Mouse (Mus musculus) liver, adult 2 months (tissue): ENCODE measurements at regions not wholly inside any gene's neighbourhood (a gene's known extent, or its start where the extent isn't known, plus 50 kb on each side); places are given as distances from the start of the nearest gene placed in this dataset.
"Not testable (repeated sequence)": the region's sequence is repeated elsewhere in the genome, so short reads cannot be mapped to it uniquely, and the experiment has no call there.

ENCODE experiments used
- DNase-seq: peaks from one replicate; pipeline ENCODE4 v3.0.0-alpha.2; 2011; ENCODE audit warnings: low read depth, low spot score; ENCODE audit errors: extremely low read depth
- H3K27ac ChIP-seq: fragments of 200-500 bp; replicated peaks from 2 replicates; pipeline ENCODE4 v1.5.1; 2012; ENCODE audit warnings: low read depth, mild to moderate bottlenecking, control low read depth, inconsistent platforms, low read length; ENCODE audit not compliant: insufficient read depth
- H3K27me3 ChIP-seq: fragments of 200-500 bp; 2 replicates; pipeline ENCODE4 v1.6.1; 2012; ENCODE audit warnings: mild to moderate bottlenecking, moderate library complexity, low read length, inconsistent platforms; ENCODE audit not compliant: control insufficient read depth, insufficient read depth
- H3K36me3 ChIP-seq: fragments of 200-500 bp; 2 replicates; pipeline ENCODE4 v1.6.1; 2012; ENCODE audit warnings: low read length, inconsistent platforms; ENCODE audit not compliant: control insufficient read depth, insufficient read depth
- H3K4me1 ChIP-seq: fragments of 200-500 bp; 2 replicates; pipeline ENCODE4 v1.6.1; 2011; ENCODE audit warnings: low read length; ENCODE audit not compliant: control insufficient read depth, insufficient read depth
- H3K4me3 ChIP-seq: fragments of 200-500 bp; 2 replicates; pipeline ENCODE4 v1.5.1; 2011; ENCODE audit warnings: low read depth, mild to moderate bottlenecking, control low read depth, low read length, moderate library complexity; ENCODE audit not compliant: insufficient read depth
- H3K79me2 ChIP-seq: fragments of 200-500 bp; 2 replicates; pipeline ENCODE4 v1.6.1; 2012; ENCODE audit warnings: inconsistent platforms, mild to moderate bottlenecking, low read length, moderate library complexity; ENCODE audit not compliant: control insufficient read depth, insufficient read depth
- H3K9ac ChIP-seq: fragments of 200-500 bp; 2 replicates; pipeline ENCODE4 v1.6.1; 2012; ENCODE audit warnings: low read depth, mild to moderate bottlenecking, control low read depth, inconsistent platforms, low read length
- CTCF ChIP-seq: fragments of 200-500 bp; IDR thresholded peaks from 2 replicates; pipeline ENCODE4 v1.5.1; 2011; ENCODE audit warnings: low read depth, low read length, control low read depth
- POLR2A ChIP-seq: fragments of 200-500 bp; IDR thresholded peaks from 2 replicates; pipeline ENCODE4 v1.6.1; 2011; ENCODE audit warnings: low read length, control low read depth; ENCODE audit not compliant: insufficient read depth; ENCODE audit errors: extremely low read depth
- WGBS: fragments of 180-500 bp; shearing (Covaris S2); methylation state at CpG from one replicate; pipeline ENCODE4 v1.1.7; 2018; 5-methylcytosine and 5-hydroxymethylcytosine counted together

DNA sequence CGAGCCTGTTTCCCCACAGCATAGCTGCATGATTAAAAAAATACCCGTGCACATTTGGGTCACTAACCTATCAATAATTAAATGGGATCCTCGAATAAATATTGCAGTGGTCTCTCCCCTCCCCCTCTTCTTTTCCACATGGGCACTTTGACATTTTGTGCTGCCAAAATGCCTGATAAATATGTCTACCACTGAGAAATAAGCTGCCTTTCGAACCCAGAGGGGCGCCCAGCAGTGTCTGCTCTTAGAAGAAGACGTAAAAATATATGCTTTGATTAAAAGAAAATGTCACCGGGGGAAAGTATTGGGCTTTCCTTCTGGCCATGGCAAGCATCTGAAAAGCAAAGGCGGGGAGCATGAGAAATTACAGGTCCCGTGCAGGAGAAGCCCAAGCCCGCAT is 152.6 kb upstream of the Frmd4a start:
- Histone ChIP-seq H3K27me3 (no peaks in the 10 kb centered on the region), H3K79me2 (no peaks in the 10 kb centered on the region), H3K9ac (no peak overlapping the region), H3K4me3 (no peak overlapping the region), H3K4me1 (no peaks in the 10 kb centered on the region), H3K27ac (no peak overlapping the region), H3K36me3 (no peaks in the 10 kb centered on the region)
- no peak for DNase-seq
- WGBS: 87% methylated on average over 10 of the region's 10 CpGs
- no peak for TF ChIP-seq POLR2A
- no peak for TF ChIP-seq CTCF

DNA sequence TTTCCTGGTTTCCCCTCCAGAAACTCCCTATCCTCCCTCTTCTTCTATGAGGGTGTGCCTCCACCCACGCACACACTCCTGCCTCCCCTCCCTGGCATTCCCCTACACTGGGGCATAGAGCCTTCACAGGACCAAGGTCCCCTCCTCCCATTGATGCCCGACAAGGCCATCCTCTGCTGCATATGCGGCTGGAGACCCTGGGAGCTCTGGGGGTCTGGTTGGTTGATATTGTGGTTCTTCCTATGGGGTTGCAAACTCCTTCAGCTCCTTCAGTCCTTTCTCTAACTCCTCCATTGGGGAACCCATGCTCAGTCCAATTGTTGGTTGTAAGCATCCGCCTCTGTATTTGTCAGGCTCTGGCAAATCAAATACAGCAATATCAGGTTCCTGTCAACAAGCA is 150.8 kb upstream of the Frmd4a start:
- H3K27ac ChIP-seq, H3K9ac ChIP-seq, H3K79me2 ChIP-seq, H3K4me3 ChIP-seq, H3K36me3 ChIP-seq, DNase-seq, H3K4me1 ChIP-seq, H3K27me3 ChIP-seq: not testable (repeated sequence)
- 82% methylated on average over 4 of the region's 4 CpGs for WGBS

GRCm38 (mm10) chr2:3869701-3870100 is 147.8 kb upstream of the Frmd4a start:
- no peak overlapping the region for H3K27ac ChIP-seq
- H3K36me3 ChIP-seq: no peaks in the 10 kb centered on the region
- H3K27me3 ChIP-seq: no peaks in the 10 kb centered on the region
- 86% methylated on average over 1 of the region's 1 CpGs for WGBS
- no peak for TF ChIP-seq CTCF
- no peak for TF ChIP-seq POLR2A
- no peak overlapping the region for H3K4me3 ChIP-seq
- no peaks in the 10 kb centered on the region for H3K79me2 ChIP-seq
- H3K9ac ChIP-seq: no peak overlapping the region
- DNase-seq: no peak
- H3K4me1 ChIP-seq: no peaks in the 10 kb centered on the region

DNA sequence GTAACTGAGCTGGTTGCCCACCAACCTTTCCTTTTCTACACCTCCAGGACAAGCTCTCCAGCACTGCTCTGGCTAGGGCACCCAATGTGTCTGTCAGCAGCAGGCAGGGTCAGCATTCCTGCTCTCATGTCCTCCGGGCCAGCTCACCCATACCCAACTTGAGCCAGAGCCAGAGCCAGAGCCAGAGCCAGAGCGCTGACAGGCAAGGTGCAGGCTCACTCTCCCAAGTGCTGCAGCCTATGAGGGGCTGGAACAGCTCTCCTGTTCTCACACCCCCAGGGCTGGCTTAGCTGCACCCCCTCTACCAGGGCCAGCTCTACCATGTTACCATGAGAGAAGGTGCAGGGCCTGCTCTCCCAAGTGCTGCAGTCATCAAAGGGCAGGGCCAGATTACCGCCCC is 145.8 kb upstream of the Frmd4a start:
- Histone ChIP-seq H3K9ac (no peak overlapping the region), H3K4me3 (no peak overlapping the region), H3K4me1 (no peaks in the 10 kb centered on the region), H3K36me3 (no peaks in the 10 kb centered on the region), H3K79me2 (no peaks in the 10 kb centered on the region), H3K27ac (no peak overlapping the region), H3K27me3 (no peaks in the 10 kb centered on the region)
- 84% methylated on average over 3 of the region's 3 CpGs for WGBS
- no peak for DNase-seq
- TF ChIP-seq POLR2A (no peak), CTCF (no peak)

- no peak overlapping the region for H3K4me3 ChIP-seq
- no peaks in the 10 kb centered on the region for H3K4me1 ChIP-seq
- no peaks in the 10 kb centered on the region for H3K79me2 ChIP-seq
- no peaks in the 10 kb centered on the region for H3K36me3 ChIP-seq
- TF ChIP-seq POLR2A (no peak), CTCF (no peak)
- no peak overlapping the region for H3K9ac ChIP-seq
- WGBS: 82% methylated on average over 6 of the region's 6 CpGs
- DNase-seq: no peak
- no peak overlapping the region for H3K27ac ChIP-seq
- no peaks in the 10 kb centered on the region for H3K27me3 ChIP-seq
Measured at GRCm38 (mm10) chr2:3887000-3887399, 130.5 kb upstream of the Frmd4a start.

DNA sequence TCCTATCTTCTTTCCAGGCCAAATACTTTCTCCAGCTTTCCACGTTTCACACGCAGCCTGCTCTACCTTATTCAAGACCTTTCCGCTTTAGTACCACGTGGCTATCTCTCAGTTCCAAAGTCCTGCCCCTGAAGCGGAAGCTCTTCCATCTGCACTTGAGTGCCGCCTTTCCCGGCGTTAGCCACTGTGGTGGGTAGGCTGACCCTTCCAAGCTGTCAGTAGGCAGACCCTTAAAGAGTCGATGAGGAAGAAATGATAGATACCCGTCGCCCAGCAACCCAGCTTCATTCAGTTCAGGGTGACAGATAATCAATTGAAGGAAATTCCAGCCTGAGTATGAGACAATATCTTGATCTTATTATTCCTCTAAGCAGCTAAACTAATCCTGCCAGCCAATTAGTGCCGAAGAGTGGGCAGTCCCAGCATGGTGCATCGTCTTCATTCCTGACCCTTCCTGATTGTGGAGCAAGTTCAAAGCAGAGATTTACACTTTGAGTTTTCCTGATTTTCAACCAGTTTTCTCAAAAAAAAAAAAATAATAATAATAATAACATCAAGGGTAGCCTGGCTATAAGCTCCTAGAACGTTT is 129.6 kb upstream of the Frmd4a start:
- Histone ChIP-seq H3K79me2 (no peaks in the 10 kb centered on the region), H3K9ac (no peak overlapping the region), H3K27me3 (no peaks in the 10 kb centered on the region), H3K4me1 (no peaks in the 10 kb centered on the region), H3K4me3 (no peak overlapping the region), H3K36me3 (no peaks in the 10 kb centered on the region), H3K27ac (no peak overlapping the region)
- DNase-seq: no peak
- 56% methylated on average over 14 of the region's 14 CpGs for WGBS
- TF ChIP-seq POLR2A (no peak), CTCF (no peak)
